Mouse (Mus musculus) cerebellum, adult 9-11 months (tissue): ENCODE results near the gene Gm10720.
A peak's percentile ranks its signal among the peaks of the same experiment; 100 is the strongest.
"Not testable (repeated sequence)": the region's sequence is repeated elsewhere in the genome, so short reads cannot be mapped to it uniquely, and the experiment has no call there.

Experiments
- DNase-seq: peaks from one replicate; pipeline ENCODE4 v3.0.0; 2022

Gene Gm10720

DNA sequence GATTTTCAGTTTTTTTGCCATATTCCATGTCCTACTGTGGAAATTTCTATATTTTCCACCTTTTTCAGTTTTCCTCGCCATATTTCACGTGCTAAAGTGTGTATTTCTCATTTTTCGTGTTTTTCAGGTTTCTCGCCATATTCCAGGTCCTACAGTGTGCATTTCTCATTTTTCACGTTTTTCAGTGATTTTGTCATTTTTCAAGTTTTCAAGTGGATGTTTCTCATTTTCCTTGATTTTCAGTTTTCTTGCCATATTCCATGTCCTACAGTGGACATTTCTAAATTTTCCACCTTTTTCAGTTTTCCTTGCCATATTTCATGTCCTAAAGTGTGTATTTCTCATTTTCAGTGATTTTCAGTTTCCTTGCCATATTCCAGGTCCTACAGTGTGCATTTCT is 10.7 kb downstream of the Gm10720 start:
- DNase-seq: not testable (repeated sequence)

GRCm38 (mm10) chr9:3026741-3027140 is 11.3 kb downstream of the Gm10720 start:
- DNase-seq: not testable (repeated sequence)

- DNase-seq: not testable (repeated sequence)
Measured at GRCm38 (mm10) chr9:3027200-3027599, 11.7 kb downstream of the Gm10720 start.

GRCm38 (mm10) chr9:3029276-3030000 is 14.0 kb downstream of the Gm10720 start:
- peak; percentile 17 for DNase-seq

DNA sequence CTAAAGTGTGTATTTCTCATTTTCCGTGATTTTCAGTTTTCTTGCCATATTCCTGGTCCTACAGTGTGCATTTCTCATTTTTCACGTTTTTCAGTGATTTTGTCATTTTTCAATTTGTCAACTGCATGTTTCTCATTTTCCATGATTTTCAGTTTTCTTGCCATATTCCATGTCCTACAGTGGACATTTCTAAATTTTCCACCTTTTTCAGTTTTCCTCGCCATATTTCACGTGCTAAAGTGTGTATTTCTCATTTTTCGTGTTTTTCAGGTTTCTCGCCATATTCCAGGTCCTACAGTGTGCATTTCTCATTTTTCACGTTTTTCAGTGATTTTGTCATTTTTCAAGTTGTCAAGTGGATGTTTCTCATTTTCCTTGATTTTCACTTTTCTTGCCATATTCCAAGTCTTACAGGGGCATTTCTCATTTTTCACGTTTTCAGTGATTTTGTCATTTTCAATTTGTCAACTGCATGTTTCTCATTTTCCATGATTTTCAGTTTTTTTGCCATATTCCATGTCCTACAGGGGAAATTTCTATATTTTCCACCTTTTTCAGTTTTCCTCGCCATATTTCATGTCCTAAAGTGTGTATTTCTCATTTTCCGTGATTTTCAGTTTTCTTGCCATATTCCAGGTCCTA is 15.3 kb downstream of the Gm10720 start:
- not testable (repeated sequence) for DNase-seq

GRCm38 (mm10) chr9:3034299-3034698 is 18.8 kb downstream of the Gm10720 start, which contains the start of gene Gm17535:
TSS of gene Gm17535 (plus strand) at chr9:3034599.
- not testable (repeated sequence) for DNase-seq

- not testable (repeated sequence) for DNase-seq
Measured at GRCm38 (mm10) chr9:3036577-3036976, 21.1 kb downstream of the Gm10720 start, which contains the start of gene Gm10715. TSS of gene Gm10715 (plus strand) at chr9:3036877.

DNA sequence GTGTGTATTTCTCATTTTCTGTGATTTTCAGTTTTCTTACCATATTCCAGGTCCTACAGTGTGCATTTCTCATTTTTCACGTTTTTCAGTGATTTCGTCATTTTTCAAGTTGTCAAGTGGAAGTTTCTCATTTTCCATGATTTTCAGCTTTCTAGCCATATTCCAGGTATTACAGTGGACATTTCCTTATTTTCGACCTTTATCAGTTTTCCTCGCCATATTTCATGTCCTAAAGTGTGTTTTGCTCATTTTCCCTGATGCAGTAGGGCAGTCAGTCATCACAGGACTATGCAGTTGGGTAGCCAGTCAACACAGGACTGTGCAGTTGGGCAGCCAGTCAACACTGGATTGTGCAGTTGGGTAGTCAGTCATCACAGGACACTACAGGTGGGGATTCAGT is 22.7 kb downstream of the Gm10720 start:
- not testable (repeated sequence) for DNase-seq
